Mouse (Mus musculus) urinary bladder, postnatal 4 days (tissue): ENCODE data around the gene Usp29.
A peak's percentile ranks its signal among the peaks of the same experiment; 100 is the strongest.

ENCODE experiments used
- DNase-seq, 2 experiments: peaks; one replicate each; pipeline ENCODE4 v3.0.0; 2021 to 2022; ENCODE audit warnings: low spot score in 2 of 2

Usp29 gene

GRCm38 (mm10) chr7:6816706-6817376 lies 86.5 kb downstream of the Usp29 start:
- DNase-seq: no peak

DNA sequence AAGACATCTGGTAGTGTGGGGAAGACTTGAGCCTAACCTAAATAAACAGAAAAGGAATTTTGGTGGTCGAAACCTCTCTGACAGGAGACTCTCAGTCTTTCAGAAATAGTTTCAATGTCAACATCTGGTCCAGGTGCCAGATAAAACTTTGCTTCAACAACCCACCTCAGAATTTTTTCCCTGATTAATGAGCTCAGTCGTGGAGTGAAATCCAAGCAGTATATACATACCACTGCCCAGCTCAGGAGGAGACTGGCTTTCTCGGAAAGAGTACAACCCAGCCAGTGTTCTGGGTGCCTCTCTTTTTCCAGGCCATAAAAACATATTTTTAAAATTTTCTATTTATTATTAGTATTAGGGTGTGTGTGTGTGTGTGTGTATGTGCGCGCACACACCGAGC lies 89.9 kb downstream of the Usp29 start:
- no peak for DNase-seq

DNA sequence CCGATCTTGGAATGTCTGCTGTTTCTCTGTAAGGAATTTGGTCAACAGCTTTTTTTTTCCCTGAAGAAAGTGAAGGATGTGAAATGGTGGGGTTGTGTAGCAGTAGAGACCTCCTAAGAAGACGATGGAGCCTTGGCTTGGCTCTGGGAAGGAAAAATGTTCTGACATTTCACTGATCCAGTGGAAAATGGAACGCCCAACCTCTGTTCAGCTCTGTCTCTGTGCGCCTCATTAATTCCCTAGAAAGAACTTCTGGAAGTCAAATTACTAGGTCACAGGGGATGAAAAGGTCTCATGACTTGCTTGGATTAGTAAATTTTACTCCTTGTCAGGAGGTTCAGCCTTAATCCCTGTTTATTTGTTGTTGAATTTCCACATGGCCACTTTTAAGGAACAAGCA lies 92.3 kb downstream of the Usp29 start:
- no peak for DNase-seq

DNA sequence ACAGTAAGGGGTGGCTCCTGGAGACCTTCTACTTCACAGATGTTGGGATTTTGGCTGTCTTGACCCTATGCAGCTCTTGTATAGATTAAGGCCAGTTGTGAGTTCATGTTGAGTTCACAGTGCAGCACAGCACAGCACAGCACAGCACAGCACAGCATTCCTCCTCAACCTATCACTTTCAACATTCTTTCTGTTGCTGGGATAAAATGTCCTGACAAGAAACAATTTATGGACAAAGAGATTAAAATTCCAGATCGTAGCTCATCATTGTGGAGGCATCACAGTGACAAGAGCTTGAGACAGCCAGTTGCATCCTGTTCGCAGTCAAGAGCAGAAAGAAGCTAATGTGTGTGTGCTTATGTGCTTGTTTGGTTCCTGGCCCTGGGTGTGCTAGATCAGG lies 93.3 kb downstream of the Usp29 start:
- DNase-seq: no peak

- DNase-seq: peak in 1 of 2 experiments; percentile 52
Observed at GRCm38 (mm10) chr7:6825966-6826647, 95.7 kb downstream of the Usp29 start.

- DNase-seq: no peak
Observed at GRCm38 (mm10) chr7:6829148-6829547, 98.8 kb downstream of the Usp29 start.

DNA sequence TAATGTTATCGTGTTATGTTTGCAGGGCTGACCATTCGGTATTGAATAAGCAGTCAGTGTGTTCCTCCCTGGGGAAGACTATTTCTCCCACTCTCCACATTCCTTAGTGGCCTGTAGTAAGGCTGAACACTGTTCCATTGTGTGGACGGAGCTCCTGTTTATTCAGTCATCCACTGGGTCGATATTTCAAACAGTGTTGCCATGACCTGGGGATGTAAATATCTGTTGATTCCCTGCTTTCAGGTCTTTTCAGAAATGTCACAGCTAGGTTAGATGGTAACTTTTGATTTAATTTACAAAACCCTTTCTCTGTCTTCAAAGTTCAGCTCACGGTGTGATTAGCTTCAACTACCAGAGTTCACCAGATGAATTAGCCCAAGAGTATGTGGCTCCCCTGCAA lies 104.6 kb downstream of the Usp29 start:
- peak in 1 of 2 experiments; percentile 13 for DNase-seq

- peak in 1 of 2 experiments; percentile 43 for DNase-seq
Observed at GRCm38 (mm10) chr7:6835351-6835750, 105.0 kb downstream of the Usp29 start.

- no peak for DNase-seq
Observed at GRCm38 (mm10) chr7:6837297-6837925, 107.0 kb downstream of the Usp29 start.

- no peak for DNase-seq
Observed at GRCm38 (mm10) chr7:6837926-6838554, 107.7 kb downstream of the Usp29 start.

- DNase-seq: peak in 1 of 2 experiments; percentile 43
Observed at GRCm38 (mm10) chr7:6840860-6841259, 110.5 kb downstream of the Usp29 start.

DNA sequence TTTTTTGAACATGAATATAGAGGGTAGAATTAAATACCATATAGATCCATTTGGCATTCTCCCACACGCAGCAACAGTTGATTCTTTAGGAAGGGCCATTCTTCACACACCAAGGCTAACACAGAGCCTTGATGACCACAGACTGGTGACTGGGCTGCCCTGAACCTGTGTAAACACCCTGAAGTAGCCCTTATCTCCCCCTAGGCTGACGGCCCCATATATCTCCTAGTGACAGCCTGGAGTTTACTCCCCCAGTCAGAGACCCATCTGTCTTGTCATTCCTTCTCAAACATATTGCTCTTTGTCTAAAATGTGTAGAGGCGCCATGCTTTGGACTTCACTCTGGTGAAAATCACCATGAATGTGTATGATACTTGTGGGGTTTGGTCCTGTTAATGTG lies 119.1 kb downstream of the Usp29 start:
- no peak for DNase-seq

DNA sequence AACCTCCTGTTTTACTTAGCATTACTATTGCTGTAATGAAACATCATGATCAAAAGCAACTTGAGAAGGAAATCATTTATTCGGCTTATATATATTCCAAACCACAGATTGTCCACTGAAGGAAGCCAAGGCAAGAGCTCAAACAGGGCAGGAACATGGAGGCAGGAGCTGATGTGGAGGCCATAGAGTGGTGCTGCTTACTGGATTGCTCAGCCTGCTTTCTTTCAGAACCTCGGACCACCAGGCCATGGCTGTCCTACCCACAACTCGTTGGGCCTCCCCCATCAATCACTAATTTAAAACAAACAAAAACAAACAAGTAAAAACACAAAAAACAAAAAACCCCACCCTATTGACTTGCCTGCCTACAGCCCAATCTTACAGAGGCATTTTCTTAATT lies 119.9 kb downstream of the Usp29 start:
- DNase-seq: no peak

DNA sequence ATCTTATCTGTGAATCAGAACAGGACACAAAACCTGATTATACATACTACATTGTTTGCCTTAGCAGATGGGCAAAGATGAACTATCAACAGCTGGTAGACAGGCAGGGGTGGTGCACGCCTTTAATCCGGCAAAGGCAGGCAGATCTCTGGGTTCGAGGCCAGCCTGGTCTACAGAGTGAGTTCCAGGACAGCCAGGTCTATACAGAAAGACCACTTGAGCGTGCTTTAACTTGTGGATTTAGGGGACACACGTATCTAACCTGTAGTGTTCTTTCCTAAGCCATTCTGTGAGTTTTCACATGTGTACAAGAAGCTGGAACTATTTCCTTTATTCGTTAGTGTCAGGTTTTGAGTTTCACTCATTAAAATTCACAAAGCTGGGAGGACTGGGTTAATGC lies 120.9 kb downstream of the Usp29 start:
- DNase-seq: no peak

DNA sequence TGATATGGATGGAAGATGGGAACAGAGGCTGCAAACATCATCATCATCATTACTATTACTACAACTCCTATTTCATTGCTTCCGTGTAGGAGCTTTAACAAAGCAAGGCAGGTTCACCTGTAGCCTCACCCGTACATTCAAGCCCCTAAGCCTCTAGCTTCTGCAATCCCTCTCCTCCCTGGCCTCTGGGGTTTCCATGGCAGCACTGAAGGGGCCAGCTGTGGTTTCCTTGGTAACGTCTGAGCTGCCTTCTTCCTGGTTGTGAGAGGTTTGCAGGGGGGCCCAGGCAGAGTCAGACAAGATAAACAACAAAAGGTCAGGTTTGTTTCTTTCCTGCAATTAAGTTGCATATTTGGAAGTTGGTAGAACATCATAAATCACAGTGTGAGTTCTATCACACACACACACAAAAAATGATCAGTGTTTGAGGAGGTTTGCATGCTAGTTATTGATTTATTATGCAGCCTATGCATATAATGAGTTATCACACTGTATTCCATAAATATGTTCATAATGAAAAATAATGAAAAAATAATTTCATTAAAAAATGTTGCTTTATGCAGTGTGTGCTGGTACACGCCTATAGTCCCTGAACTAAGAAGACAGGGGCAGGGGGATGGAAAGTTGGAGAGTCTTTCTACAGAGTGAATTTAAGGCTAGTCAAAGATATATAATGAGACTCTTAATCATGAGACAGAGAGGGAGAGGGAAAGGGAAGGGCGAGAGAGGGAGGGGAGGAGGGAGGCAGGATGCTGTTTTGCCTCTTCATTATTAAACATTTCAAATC lies 121.5 kb downstream of the Usp29 start:
- DNase-seq: no peak

DNA sequence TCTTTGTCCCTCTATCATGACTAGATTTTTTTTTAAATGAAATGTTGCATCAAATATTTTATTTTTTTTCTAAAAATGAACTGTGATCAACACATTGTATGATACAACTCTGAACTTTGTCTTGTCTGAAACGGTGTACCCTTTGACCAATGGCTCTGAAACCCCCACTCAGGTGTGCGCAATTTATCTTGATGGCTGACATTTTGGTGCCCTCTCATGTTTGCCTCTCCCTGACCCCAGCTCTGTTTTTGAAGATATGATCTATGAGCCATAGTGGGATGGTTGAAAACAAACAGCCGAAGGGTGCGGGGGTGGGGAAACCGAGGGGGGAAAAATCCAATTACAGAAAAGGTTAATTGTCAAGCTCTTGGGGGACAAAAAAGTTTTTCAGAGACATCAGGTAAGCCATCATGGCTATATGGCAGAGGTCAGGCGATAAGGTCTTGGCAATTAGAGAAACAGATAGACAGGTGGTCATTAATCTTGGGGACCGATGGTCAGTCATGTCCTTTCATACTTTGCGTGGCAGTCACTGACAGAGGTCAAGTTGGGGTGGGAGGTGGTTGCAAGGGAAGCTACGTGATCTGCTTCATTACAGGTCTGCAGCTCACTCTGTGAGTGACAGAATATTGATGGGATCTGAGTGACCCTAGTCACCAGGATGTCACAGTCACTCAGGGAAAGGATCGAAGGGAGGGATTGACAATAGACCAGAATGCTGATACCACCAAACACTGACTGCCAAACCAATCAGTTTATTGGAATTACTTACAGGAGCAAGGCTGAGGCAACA lies 125.4 kb downstream of the Usp29 start:
- no peak for DNase-seq

- DNase-seq: no peak
Observed at GRCm38 (mm10) chr7:6858694-6859270, 128.4 kb downstream of the Usp29 start.

GRCm38 (mm10) chr7:6860689-6861088 lies 130.3 kb downstream of the Usp29 start:
- no peak for DNase-seq

DNA sequence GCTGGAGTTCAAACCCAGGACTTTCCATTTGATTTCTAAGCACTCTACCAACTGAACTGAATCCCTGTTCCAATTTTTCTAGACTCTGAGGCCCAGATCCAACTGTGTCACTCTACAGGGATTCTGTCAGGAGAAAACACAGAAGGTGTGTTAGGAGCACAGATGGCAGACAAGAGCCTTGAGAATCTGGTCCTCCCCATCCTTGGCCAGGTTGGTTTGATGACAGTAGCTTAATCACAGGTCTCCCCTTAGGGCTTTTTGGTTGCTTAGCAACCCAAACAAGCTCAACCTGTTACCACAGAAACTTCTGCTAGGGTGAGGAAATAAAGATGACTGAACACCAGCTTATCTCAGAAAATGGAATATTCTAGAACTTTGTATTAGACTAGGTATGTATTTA lies 136.0 kb downstream of the Usp29 start:
- DNase-seq: no peak

- DNase-seq: no peak
Observed at GRCm38 (mm10) chr7:6868831-6869230, 138.5 kb downstream of the Usp29 start.

- no peak for DNase-seq
Observed at GRCm38 (mm10) chr7:6869556-6869955, 139.2 kb downstream of the Usp29 start.
